Mouse (Mus musculus) CD4-positive, CD25-positive, alpha-beta regulatory T cell, adult 4 months (primary cell): ENCODE data around the gene Insl3. TPM values are rescaled to one million over a fixed set of nuclear protein-coding genes. Genes with fewer than 3 reads are reported as not detected.
"Not testable (repeated sequence)": the region's sequence is repeated elsewhere in the genome, so short reads cannot be mapped to it uniquely, and the experiment has no call there.

Experiments used
- ATAC-seq: one replicate; pipeline ENCODE4 v1.8.0; 2017
- polyA plus RNA-seq, 2 experiments: library from polyadenylated mRNA; unstranded; fragments of 100-300 nt; shearing (Covaris generic); gene quantifications; one replicate each; pipeline ENCODE4 v1.2.1; 2017

Insl3 gene
- polyA plus RNA-seq, 2 experiments from 2014 or later, result 15.1 to 24.5 TPM

DNA sequence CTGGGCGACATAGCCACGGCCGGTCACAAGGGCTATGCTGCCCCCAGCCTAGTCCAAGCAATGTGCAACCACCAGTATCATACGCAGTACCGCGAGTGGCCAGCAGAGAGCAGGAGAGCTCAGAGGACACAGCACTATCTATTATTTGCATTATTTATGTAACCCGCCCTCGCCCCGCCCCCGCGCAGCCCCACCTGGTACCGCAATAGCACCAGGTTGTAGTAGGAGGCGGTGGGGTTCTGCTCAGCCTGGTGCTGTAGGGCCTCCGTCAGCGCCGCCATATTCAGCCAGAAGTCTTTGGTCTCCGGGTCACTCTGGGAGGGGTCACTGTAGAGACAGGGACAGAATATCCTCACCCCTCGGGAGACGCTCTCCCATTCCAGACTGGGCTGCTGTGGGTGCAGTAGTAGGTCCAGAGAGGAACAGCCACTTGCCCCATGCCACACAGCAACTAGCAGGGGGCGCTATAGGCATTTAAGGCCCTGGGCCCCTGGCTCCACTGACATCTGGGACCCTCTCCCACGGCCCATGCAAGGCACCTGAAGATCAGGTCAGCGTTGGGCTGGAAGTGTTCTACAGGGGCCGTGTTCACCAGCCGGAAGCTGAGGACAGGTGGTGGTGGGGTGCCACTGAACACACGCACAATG is 20.9 kb downstream of the Insl3 start:
- peak; percentile 74 for ATAC-seq

DNA sequence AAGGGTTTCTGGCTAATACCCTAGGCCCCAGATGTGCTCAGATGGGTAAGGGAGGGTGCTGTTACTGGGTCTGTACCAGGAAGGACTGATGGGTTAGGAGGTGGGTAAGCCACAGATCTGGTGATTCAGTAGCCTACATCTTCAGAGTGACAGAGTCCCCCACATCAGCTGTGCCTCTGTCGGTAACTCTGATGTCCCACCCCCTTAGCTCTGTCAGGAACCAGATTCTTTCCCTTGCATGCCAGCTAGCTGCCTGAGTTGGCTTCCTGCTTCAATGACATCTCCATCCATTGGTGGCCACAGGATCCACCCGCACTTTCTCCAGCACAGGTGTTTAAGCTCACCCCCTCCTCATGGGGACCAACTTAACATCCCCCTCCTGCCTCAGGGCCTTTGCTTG is 22.6 kb downstream of the Insl3 start:
- no peak for ATAC-seq

DNA sequence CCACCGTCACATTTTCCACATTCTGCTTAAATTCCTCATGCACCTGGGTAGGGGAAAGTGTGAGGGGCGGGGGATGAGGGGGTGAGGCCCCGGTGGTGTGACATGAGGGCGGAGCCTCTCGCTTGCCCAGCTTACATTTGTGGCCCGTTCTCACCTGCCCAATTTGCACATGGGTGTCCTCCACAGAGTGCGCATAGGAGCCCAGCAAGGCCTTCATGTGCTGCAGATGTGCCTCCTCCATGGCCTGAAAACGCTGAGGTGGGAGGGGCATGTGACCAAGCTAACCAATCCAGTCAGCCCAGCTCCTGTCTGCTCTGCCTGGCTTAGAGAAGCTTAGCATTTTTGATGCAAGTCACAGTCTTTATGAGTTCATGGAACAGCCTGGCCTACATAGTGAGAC is 26.5 kb downstream of the Insl3 start:
- no peak for ATAC-seq

DNA sequence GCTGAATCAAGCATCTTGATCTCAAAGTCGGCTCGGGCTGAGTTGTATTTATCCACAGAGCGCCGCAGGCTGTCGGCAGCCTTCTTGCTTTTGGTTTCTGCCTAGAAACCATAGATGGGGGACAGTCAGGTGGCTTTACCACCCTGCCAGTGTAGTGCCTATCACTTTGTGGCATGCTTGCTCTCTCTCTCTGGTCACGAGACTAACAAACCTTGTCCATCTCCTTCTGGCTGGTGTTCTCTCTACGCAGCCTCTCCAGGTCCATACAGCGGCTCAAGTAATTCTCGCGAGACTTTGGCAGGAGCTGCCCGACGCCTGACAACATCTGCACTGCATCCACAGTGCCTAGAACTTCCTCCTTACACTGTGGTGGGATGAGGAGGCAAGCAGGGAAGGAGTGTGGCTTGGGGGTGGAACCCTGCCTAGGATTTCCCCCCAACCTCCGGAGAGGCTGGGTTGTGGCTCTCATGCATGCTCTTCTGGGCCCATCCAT is 27.6 kb downstream of the Insl3 start:
- no peak for ATAC-seq

DNA sequence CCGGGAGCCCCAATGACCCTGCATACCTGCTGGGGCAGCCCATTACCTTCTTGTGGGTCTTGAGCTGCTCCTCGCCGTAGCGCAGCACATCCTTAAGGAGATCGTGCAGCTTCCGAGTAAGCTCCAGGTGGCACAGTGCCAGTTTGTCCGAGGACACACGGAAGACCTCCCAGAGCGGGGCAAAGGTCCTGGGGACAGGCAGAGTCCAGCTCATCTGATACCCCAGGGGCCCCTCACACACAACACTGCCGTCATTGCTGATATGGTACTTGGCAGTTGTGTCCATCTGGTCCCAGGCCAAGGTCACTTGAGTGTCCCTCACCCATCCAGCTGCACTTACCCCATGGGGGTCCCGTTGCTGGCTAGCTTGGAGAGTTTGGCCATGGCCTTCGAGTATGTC is 28.1 kb downstream of the Insl3 start:
- ATAC-seq, result no peak

DNA sequence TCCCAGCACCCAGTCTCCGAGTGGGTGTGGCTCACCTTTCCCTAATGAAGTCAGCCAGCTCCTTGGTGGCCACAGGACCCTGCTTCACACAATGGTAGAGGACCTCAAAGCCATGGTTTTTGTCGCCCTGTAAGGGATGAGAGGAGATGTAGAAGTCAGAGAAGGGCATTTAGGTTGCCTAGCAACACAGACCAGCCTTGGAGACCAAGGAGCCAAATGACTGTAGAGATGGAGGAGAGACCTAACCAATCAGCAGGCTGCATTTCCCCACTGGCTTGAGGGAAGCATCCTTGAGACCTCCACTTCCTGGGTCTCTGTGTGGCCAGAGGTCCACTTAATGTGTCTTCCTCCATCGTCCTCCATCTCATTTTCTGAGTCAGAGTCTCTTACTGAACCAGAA is 29.2 kb downstream of the Insl3 start:
- no peak for ATAC-seq

DNA sequence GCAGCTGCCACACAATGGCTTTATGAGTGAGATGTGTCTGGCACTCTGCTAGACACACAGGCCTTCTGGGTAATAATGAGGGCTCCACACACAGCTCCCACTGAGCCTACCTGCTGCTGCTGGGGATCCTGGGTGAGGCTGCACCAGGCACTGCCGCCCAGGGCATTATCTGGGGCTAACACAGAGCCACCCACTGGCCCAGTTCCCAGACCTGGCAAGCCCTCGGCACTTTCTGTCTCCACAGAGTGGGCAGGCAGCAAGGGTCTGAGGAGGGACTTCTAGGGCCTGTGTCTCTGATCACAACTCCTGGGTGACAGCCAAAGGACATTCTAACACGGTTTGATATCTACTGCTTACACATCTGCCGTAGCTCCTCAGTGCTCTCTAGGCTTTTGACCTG is 30.2 kb downstream of the Insl3 start:
- no peak for ATAC-seq

DNA sequence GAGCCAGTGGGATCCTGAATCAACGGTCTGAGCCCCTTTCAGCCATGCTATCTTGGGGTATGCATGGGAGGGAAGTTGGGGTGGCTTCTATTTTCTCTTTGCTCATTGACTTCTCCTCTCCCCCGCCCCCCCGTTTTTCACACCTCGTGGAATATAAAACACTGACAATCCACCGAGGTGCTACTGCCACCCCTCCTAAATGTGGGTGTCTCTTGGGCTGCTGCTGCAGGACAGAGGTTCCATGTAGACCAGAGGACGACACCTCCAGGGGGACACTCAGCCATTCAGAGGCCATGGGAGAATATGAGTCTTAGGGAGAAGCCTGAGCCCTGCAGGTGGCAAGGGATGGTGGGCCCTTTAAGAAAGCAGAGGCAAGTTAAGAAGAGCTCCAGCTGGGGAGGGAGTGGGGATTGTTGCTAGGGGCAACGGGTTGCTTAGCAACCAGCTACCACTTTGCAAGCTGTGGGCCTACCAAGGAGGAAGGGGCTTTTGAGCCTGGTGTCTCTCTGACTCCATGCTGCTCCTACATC is 31.0 kb downstream of the Insl3 start:
- no peak for ATAC-seq

DNA sequence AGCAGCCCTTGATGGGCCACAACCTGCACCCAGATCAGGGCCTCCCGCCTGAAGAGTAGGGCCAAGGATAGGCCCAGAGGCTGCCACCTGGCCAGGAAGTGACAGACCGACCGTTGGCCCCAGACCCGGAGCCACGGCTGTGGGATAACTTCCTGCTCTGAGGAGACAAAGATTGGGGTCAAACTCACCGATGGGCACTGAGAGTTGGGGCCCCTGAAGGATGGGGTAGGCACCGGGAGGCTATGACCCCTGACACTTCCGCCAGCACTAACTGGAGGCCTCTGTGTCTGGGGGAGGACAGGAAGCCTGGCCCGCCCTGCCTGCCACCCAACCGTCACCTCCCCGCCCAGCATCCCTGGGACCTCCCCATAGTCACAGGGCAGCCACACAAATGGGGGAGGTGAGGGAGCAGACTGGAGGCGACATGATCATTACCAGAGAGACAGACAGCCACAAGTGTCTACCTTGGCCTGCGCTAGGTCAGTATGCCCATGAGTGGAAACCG is 34.1 kb downstream of the Insl3 start:
- ATAC-seq, result peak; percentile 88

DNA sequence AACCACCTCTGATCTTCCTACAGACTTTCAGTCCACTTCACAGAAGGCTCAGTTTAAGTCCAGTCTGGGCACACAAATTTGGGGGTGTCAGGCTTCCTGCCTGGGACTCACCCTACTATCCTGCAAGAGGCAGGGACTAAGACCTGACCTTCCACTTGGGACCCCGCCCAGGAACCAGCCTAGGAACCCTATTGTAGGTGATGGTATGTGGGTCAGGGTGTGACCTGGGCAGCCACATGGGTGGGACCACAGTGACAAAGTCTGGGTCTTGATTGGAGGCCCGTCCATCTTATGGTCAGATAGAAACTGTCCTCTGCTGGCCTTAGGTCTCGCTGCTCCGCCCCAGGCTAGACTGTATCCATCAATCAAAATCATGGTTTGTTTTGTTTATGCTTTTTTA is 35.4 kb downstream of the Insl3 start:
- ATAC-seq, result no peak

DNA sequence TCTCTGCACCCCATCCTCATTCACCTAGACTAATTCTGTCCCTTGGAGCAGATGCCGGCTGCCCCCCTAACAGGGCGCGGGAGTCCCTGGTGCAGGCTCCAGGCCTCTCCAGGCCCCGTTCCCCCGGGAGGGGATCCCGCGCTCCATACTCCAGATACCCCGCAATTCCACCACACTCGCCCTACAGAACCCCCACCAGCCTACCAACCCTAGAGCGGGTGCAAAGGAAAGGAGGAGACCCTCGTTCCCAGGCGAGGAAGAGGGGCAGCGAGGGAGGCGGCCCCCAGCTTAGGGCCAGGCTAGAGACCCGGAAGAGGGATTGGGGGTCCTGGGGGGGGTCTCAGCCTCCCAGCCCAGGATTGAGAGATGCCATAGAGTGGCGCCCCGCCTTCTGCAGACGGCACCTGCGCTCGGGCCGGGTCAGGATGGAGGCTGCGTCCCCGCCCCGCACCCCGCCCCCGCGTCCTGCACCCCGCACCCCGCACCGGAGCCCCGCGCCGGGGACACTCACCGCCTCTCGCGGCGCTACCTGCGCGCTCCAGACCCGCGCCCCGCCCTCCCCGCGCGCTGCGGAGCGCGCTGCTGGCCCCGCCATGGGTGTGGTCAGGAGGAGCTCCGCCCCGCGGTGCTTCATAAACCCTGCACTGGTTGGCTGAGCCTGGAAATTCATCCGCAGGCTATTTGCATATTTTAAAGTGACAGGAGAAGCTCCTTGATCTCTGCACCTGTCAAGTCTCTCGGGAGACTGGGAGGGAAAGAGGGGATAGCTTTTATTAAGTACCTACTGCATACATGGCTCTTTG is 36.3 kb downstream of the Insl3 start, which contains the start of gene Fcho1:
TSS of gene Fcho1 (minus strand) at position 595 of the 803 bp plus-strand sequence.
- peak; percentile 69 for ATAC-seq

DNA sequence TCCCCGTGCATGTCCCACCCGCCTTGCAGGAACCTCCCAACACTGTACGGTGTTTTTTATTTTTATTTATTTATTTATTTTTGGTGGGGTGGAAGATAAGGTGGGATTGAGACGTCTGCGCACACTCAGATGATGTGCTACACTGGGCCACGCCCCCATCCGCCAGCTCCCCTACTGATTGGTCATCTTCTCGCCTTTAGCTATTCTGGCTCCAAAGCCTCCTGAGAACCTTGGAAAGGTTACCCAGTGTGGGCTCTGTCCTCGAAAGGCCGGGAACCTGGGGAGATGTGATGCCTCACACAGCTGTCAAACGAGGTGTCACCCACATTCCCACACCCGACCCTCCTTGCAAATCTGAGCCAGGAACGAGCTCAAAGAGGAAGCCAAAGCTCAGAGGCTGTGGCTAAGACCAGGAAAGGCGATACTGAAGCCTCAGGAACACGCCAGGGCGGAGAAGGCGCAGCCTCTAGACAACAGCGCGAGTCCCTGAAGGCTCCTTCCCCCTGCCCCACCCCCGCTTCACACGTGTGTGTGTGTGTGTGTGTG is 39.3 kb downstream of the Insl3 start:
- no peak for ATAC-seq

DNA sequence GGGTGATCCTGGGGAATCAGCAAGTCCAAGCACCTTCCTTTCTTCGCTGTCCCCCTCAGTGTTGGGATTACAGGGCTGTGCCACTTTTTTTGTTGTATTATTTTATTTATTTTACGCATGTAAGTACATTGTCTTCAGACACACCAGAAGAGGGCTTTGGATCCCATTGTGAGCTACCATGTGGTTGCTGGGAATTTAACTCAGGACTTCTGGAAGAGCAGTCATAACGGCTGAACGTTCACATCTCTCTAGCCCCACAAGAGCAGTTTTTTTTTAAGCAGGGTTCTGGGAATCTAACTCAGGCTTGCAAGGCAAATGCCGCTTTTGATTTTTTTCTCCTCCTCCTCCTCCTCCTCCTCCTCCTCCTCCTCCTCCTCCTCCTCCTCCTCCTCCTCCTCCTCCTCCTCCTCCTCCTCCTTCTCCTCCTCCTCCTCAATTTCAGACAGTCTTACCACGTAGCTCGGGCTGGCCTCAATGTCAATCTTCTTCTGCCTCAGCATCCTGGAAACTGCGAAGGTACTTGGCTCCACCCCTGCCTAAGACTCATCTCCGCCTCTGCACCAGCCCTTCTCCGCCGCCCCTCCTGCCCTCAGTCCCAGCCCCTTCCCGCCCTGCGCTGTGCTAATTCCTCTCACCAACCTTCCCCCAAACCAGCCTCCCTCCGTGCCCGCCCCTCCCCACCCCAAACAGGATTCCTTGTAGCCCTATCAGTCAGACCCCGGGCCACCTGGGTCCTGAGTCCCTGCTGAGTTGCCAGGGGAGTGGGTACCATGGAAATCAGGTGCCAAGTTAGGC is 40.0 kb downstream of the Insl3 start:
- ATAC-seq, result peak; percentile 75

DNA sequence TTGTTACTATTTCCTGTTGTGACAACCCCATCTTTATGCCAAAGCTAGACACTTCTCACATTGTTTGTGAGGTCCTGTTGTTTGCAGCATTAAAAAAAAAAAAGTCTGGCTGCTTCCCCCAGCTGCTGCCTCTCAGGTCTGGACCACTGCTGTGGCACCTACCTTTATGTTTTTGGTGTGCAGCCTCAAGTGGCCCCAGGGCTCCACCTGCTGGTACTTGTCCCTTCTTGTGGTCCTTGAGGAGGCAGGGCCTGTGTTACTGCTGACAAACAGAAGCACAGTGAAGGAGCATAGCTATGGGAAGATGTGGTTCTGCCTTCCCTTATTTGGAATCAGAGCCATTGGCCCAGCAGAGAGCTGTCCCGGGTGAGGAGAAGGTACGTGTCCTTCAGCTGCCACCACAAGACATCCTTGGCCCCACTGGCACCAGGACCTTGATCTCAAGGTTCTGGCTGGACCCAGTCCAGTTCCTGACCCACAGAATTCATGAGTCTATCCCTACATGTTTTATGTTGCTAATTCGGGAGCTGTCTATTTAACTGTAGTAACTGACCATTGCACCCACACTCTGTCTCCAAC is 42.7 kb downstream of the Insl3 start:
- ATAC-seq, result peak; percentile 50

DNA sequence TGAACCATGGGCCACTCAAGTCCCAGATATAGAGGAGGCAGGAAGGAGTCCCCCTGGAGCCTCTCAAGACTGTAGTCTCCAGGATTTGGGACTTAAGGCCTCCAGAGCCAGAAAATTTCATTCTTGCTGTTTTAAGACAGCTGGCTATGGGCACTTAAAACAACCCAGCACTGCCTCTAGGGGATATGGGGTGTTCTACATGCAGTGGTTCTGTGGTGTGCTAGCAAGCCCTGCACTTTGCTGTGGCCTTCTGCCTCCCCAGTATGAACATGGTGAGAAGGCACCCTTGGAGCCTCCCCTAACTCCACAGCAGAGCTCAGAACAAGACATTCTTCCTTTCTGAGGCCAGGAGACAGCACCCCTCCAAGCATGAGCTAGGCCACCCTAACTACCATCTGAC is 49.3 kb downstream of the Insl3 start:
- ATAC-seq, result not testable (repeated sequence)

Other genes with a start within 250 kb of the Insl3 start
- gene Abhd8, start 225.6 kb upstream of the Insl3 start, polyA plus RNA-seq, result 10 to 100 TPM; 16.3 to 19.5 TPM
- 10 to 100 TPM; 65.1 to 82.9 TPM for gene Mrpl34, start 224.3 kb upstream of the Insl3 start, polyA plus RNA-seq
- 10 to 100 TPM; 22.5 to 22.7 TPM for gene Dda1, start 220.0 kb upstream of the Insl3 start, polyA plus RNA-seq
- gene Ano8, start 203.3 kb upstream of the Insl3 start, polyA plus RNA-seq, result under 1 TPM in 1 of 2 experiments, not detected in 1; 0.20 TPM
- gene Gtpbp3, start 201.1 kb upstream of the Insl3 start, polyA plus RNA-seq, result 1 to 10 TPM; 2.9 to 3.1 TPM
- gene Plvap, start 177.5 kb upstream of the Insl3 start, polyA plus RNA-seq, result not detected
- gene Ccdc194, start 163.5 kb upstream of the Insl3 start, polyA plus RNA-seq, result not detected
- 100 to 1,000 TPM in 1 of 2 experiments, 10 to 100 TPM in 1; 75.3 to 150 TPM for gene Bst2, start 151.8 kb upstream of the Insl3 start, polyA plus RNA-seq
- gene Mvb12a, start 146.3 kb upstream of the Insl3 start, polyA plus RNA-seq, result 10 to 100 TPM; 45.1 to 58.2 TPM
- gene Tmem221, start 130.3 kb upstream of the Insl3 start, polyA plus RNA-seq, result under 1 TPM in 1 of 2 experiments, not detected in 1; 0.79 TPM
- not detected for gene Nxnl1, start 122.6 kb upstream of the Insl3 start, polyA plus RNA-seq
- 10 to 100 TPM in 1 of 2 experiments, 1 to 10 TPM in 1; 3.4 to 13.6 TPM for gene Slc27a1, start 120.3 kb upstream of the Insl3 start, polyA plus RNA-seq
- 10 to 100 TPM; 51.5 to 53.4 TPM for gene Pgls, start 97.0 kb upstream of the Insl3 start, polyA plus RNA-seq
- gene Fam129c, start 91.6 kb upstream of the Insl3 start, polyA plus RNA-seq, result 1 to 10 TPM; 3.0 to 3.6 TPM
- 10 to 100 TPM; 10.8 to 12.2 TPM for gene Colgalt1, start 78.2 kb upstream of the Insl3 start, polyA plus RNA-seq
- under 1 TPM; 0.47 to 0.50 TPM for gene Unc13a, start 17.5 kb upstream of the Insl3 start, polyA plus RNA-seq
- 10 to 100 TPM; 21.2 TPM for gene Jak3, start 12.9 kb upstream of the Insl3 start, polyA plus RNA-seq
- 1 to 10 TPM; 3.4 to 6.5 TPM for gene B3gnt3, start 12.6 kb downstream of the Insl3 start, polyA plus RNA-seq
- gene Fcho1, start 36.5 kb downstream of the Insl3 start, polyA plus RNA-seq, result 10 to 100 TPM; 40.4 to 46.7 TPM
- gene Zfp709, start 192.8 kb downstream of the Insl3 start, polyA plus RNA-seq, result 1 to 10 TPM; 4.8 to 5.3 TPM
- 1 to 10 TPM; 8.2 to 9.4 TPM for gene Zfp882, start 219.4 kb downstream of the Insl3 start, polyA plus RNA-seq
- gene Zfp617, start 219.4 kb downstream of the Insl3 start, polyA plus RNA-seq, result 10 to 100 TPM; 19.4 to 25.4 TPM